ENCODE assay signal across 20 mouse cellular contexts in the genomic region with DNA sequence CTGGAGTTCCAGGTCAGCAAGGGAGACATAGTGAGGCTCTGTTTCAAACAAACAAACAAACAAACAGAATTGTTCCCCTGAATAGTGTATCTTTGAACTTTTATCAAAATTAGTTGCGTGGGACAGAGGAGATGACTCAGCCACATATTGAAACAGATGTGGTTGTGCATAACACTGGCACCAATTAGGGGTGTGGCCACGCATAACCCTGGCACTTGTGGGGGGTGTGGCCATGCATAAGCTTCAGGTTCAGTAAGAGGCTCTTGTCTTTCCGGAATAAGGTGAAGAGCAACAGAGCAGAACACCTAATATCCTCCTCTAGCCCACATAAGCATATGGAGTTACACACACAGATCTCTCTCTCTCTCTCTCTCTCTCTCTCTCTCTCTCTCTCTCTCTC. TPM values are rescaled to one million over a fixed set of nuclear protein-coding genes. Genes with fewer than 3 reads are reported as not detected.
"Had no signal": no experiment of that assay in that cellular context is flagged by ENCODE, and none has a peak within 500 bp of the region (broad histone marks: within the 10 kb centered on the region; RNA-seq: fewer than 3 reads in every experiment).

No protein-coding gene starts in this region.

- DNase-seq: lung, adult 18-20 months; lung, embryonic 14.5 days; lung, postnatal 10 days; lung, postnatal 36 days; retina, postnatal 1 day; right cerebral cortex, adult 18-20 months; right cerebral cortex, postnatal 25 days; right cerebral cortex, postnatal 4 days; spleen, adult 18-20 months; thymus, adult 18-20 months; thymus, postnatal 14 days; thymus, postnatal 36 days had no signal

- H3K4me3 ChIP-seq: midbrain, embryonic 13.5 days; midbrain, embryonic 15.5 days; myocyte; neural tube, embryonic 13.5 days; neural tube, embryonic 15.5 days had no signal

- H3K9me3 ChIP-seq: midbrain, embryonic 13.5 days; midbrain, embryonic 15.5 days; neural tube, embryonic 13.5 days; neural tube, embryonic 15.5 days had no signal

- H3K27ac ChIP-seq: macrophage; midbrain, embryonic 13.5 days; midbrain, embryonic 15.5 days; neural tube, embryonic 13.5 days; neural tube, embryonic 15.5 days had no signal

- H3K27me3 ChIP-seq: midbrain, embryonic 15.5 days had no signal

- H3K4me1 ChIP-seq: midbrain, embryonic 13.5 days; midbrain, embryonic 15.5 days; neural tube, embryonic 13.5 days; neural tube, embryonic 15.5 days had no signal

- ATAC-seq: midbrain, embryonic 13.5 days; midbrain, embryonic 15.5 days had no signal

- H3K4me2 ChIP-seq: lung, embryonic 14.5 days; midbrain, embryonic 11.5 days; midbrain, embryonic 13.5 days; midbrain, embryonic 15.5 days; neural tube, embryonic 13.5 days; neural tube, embryonic 15.5 days had no signal

- H3K9ac ChIP-seq: lung, embryonic 14.5 days; midbrain, embryonic 13.5 days; midbrain, embryonic 15.5 days; neural tube, embryonic 13.5 days; neural tube, embryonic 15.5 days had no signal

- H3K36me3 ChIP-seq: midbrain, embryonic 13.5 days; midbrain, embryonic 15.5 days; neural tube, embryonic 13.5 days; neural tube, embryonic 15.5 days had no signal

RNA-seq across cellular contexts. Expression of a gene that starts 58.1 kb away (rescaled TPM):
- total RNA-seq: megakaryocyte, adult 5-6 weeks had no signal
- polyA plus RNA-seq: macrophage; midbrain, embryonic 13.5 days had no signal
